Mouse (Mus musculus): Measurements from ENCODE around the gene Hikeshi. TPM values are rescaled to one million over a fixed set of nuclear protein-coding genes. Genes with fewer than 3 reads are reported as not detected.

The Hikeshi gene
- 61.3 TPM for polyA plus RNA-seq (2014; fragmentation: Illumina TruSeq; extraction: RNeasy Lipid Tissue Mini Kit (QIAGEN cat#74804); ENCODE audit: low read depth, low replicate concordance)

GRCm38 (mm10) chr7:89940571-89941463, at the start of gene Hikeshi:
Hikeshi (minus strand) TSS chr7:89941204.

DNA sequence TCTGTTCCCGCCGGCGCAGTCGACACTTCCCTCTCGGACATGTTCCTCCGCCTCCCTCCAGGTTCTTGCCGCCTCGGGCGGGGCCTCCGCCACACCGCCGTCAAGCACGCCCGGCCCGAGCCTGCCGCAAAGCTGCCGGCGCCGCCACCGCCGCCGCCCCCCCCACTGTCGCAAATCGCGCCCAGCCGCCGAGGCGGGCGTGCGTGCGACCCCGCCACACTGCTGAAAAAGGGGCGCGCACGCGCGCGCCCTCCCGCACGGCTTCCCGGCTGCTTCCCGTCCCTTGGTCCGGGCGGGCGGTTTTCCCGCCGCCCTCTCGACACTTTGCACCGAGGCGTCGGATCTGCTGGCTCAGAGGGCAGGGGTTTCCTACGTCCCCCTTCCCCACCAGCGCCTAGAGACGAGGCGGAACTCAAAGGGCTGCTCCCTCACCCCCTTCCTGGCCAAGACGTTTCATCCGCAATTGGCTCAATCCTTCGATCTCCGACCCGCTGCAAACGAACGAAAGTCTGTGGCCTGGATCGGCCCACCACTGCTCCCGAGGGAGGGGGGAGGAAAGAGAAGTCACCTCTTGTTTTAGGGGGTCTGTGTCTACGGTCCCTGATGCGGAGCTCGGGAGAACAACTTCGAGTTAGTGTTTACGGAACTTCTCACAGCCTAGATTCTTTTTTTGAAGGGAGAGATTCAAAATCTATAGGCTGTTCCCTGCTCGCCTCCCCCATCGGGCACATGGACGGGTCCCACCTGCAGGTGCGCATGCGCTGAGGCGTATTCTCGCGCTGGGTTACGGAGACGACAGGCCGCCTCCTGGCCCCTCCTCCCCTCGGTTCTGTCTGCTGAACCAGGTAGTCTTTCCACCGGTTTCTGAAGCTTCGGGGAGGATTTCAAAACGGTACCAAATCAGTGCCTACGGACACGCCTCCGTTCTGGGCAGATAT, 39.8 kb upstream of the Hikeshi start, which contains the start of gene Eed:
Gene Eed, minus strand, starts transcription at position 499 of the 938 bp plus-strand sequence.

GRCm38 (mm10) chr7:89903442-89904343, 37.3 kb downstream of the Hikeshi start, which contains the start of gene Ccdc81:
Ccdc81 (minus strand) TSS chr7:89903629.

Other genes with a start within 250 kb of the Hikeshi start
- not detected for gene Ccdc81, start 37.6 kb downstream of the Hikeshi start, polyA plus RNA-seq (2014; fragmentation: Illumina TruSeq; extraction: RNeasy Lipid Tissue Mini Kit (QIAGEN cat#74804); ENCODE audit: low read depth, low replicate concordance)
- gene Eed, start 39.8 kb upstream of the Hikeshi start, polyA plus RNA-seq (2014; fragmentation: Illumina TruSeq; extraction: RNeasy Lipid Tissue Mini Kit (QIAGEN cat#74804); ENCODE audit: low read depth, low replicate concordance), result 29.9 TPM
- gene Picalm, start 189.0 kb upstream of the Hikeshi start, polyA plus RNA-seq (2014; fragmentation: Illumina TruSeq; extraction: RNeasy Lipid Tissue Mini Kit (QIAGEN cat#74804); ENCODE audit: low read depth, low replicate concordance), result 162 TPM

Data from heart, adult 10 weeks (tissue).